Mouse (Mus musculus): ENCODE results near the gene Defb33. TPM values are rescaled to one million over a fixed set of nuclear protein-coding genes. Genes with fewer than 3 reads are reported as not detected.

Gene Defb33
- not detected in 2 replicates for polyA plus RNA-seq (2012; rRNA removed)

GRCm38 (mm10) chr8:20892369-20892768, at the start of gene Defb33:
Gene Defb33, plus strand, starts transcription at chr8:20892669.

DNA sequence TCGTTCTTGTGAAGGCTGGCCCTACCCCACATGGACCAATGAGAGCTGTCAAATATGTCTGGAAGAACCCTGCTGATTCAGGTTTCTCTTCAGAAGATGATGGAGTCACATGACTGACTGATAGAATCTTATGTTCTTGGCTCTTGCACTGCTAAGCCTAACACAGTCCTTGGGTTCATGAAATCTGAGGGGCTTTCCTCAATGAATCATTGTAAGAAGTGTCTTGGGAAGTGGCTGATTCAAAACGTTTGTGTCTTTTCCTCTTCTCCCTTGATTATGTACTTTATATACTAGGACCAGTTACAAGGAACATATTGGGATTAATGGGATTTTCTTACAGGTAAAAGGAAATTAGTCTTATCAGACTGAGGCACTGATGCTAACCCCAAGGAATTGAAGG, 10.1 kb downstream of the Defb33 start, which contains the start of gene Gm15056:
Gene Gm15056 (minus strand): TSS at position 101 of the 400 bp plus-strand sequence.

GRCm38 (mm10) chr8:20921971-20922370, 29.5 kb downstream of the Defb33 start, which contains the start of gene Gm6040:
Gene Gm6040, minus strand, starts transcription at chr8:20922071.

GRCm38 (mm10) chr8:20944610-20945009, 52.1 kb downstream of the Defb33 start, which contains the start of gene AY761185:
Gene AY761185, minus strand, starts transcription at chr8:20944710.

Other genes starting within 250 kb of the Defb33 start
- not detected in 2 replicates for gene Gm15056, start 10.0 kb downstream of the Defb33 start, polyA plus RNA-seq (2012; rRNA removed)
- gene Gm6040, start 29.4 kb downstream of the Defb33 start, polyA plus RNA-seq (2012; rRNA removed): not detected in 2 replicates
- not detected in 2 replicates for gene AY761185, start 52.0 kb downstream of the Defb33 start, polyA plus RNA-seq (2012; rRNA removed)
- not detected in 2 replicates for gene Defa21, start 132.9 kb downstream of the Defb33 start, polyA plus RNA-seq (2012; rRNA removed)
- gene Defa23, start 162.4 kb downstream of the Defb33 start, polyA plus RNA-seq (2012; rRNA removed): not detected in 2 replicates
- gene Defa35, start 172.4 kb downstream of the Defb33 start, polyA plus RNA-seq (2012; rRNA removed): not detected in 2 replicates
- not detected in 2 replicates for gene Defa25, start 191.8 kb downstream of the Defb33 start, polyA plus RNA-seq (2012; rRNA removed)
- gene Gm14851, start 203.4 kb downstream of the Defb33 start, polyA plus RNA-seq (2012; rRNA removed): not detected in 2 replicates
- gene Defa30, start 242.0 kb downstream of the Defb33 start, polyA plus RNA-seq (2012; rRNA removed): not detected in 2 replicates